Mouse (Mus musculus) large intestine, adult 2 months (tissue): ENCODE measurements around the gene Dtx3. TPM values are rescaled to one million over a fixed set of nuclear protein-coding genes. Genes with fewer than 3 reads are reported as not detected.
"Not testable (repeated sequence)": the region's sequence is repeated elsewhere in the genome, so short reads cannot be mapped to it uniquely, and the experiment has no call there.

Source experiments
- DNase-seq: peaks from one replicate; pipeline ENCODE4 v3.0.0-alpha.2; 2012; ENCODE audit warnings: low read depth, low spot score
- WGBS: fragments of 180-500 bp; shearing (Covaris S2); methylation state at CpG from one replicate; pipeline ENCODE4 v1.1.7; 2018; 5-methylcytosine and 5-hydroxymethylcytosine counted together
- polyA plus RNA-seq: library from polyadenylated mRNA; depleted of rRNA; stranded (reverse); fragments of >200 nt; gene quantifications from 2 replicates; pipeline ENCODE4 v1.2.3, GENCODE M21; 2012

Gene Dtx3
- polyA plus RNA-seq, 1 experiment = 38.0 TPM

DNA sequence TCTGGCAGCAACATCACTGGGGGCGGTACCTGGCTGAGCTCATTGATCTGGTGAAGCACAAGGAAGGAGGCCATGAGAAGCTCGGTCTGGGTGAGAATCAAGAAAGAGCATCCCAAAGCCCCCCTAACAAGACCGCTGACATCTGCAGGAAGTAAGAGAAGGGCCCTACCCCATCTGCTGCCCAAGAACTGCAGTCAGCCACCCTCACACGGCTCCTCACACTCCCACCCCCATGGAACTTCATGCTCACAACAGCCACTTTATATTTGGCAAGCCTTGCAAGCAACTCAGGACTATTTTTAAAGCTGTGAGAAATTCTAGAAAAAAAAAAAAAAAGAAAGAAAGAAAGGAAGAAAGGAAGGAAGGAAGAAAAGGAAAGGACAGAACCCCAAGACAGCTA, 13.4 kb upstream of the Dtx3 start:
- WGBS = 80% methylated on average over 4 of the region's 4 CpGs
- DNase-seq = no peak

GRCm38 (mm10) chr10:127205373-127205772, 9.8 kb upstream of the Dtx3 start:
- DNase-seq = no peak
- 73% methylated on average over 10 of the region's 10 CpGs for WGBS

- no peak for DNase-seq
- 81% methylated on average over 5 of the region's 5 CpGs for WGBS
Observed at GRCm38 (mm10) chr10:127204589-127204988, 9.1 kb upstream of the Dtx3 start.

DNA sequence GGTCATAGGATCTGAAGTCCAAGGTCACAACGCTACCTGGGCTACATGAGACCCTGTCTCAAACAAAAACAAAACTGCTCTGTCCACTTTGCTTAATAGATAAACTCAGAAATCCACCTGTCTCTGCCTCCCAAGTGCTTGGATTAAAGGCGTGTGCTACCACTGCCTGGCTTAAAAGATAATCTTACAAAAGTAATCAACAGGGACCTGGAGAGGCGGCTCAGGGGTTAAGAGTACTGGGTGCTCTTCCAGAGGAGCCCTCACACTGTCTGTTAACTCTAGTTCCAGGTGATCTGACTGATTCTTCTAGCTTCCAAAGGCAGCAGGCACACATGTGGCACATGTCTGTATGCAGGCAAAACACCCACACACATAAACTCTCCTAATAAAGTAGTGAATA, 7.6 kb upstream of the Dtx3 start:
- 92% methylated on average over 3 of the region's 3 CpGs for WGBS
- no peak for DNase-seq

DNA sequence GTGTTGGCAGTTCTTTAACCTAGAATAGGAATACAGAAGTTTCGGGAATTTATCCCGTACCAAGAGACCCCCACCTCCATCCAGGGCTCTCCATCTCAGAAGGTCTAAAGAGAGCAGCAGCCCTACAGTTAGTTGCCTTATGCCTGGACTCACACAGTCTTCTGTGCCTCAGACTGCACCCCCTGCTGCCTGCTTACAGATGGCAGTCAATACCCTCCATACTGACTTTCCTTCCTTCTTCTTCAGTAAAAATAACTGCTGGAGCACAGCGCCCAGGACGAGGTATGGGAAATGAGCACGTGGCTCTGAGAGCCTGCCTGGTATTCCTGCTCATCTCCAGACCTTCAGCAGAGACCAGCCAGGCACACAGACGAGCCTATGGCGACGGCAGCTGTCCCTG, 4.8 kb upstream of the Dtx3 start:
- DNase-seq = no peak
- WGBS = 88% methylated on average over 8 of the region's 8 CpGs

- 87% methylated on average over 11 of the region's 11 CpGs for WGBS
- no peak for DNase-seq
Observed at GRCm38 (mm10) chr10:127199474-127199873, 3.9 kb upstream of the Dtx3 start.

DNA sequence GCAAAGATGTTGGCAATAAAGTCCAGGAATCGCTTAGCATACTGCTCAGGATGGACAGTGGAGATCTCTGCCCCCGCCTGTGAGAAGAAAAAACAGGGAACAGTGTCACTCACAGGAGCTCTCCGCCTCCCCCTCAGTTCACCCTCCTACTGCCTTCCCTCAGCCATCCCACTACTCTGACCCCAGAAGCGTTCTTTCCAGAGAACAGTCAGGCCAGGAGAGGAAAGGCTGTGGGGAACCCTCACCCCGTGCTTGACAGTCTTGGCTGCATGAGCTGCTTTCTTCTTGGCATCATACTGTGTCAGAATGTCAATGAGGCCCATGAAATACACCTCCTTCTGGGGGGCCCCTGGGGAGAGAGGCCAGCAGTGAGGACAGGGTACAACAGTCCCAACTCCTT, 3.5 kb upstream of the Dtx3 start:
- no peak for DNase-seq
- 84% methylated on average over 5 of the region's 5 CpGs for WGBS

DNA sequence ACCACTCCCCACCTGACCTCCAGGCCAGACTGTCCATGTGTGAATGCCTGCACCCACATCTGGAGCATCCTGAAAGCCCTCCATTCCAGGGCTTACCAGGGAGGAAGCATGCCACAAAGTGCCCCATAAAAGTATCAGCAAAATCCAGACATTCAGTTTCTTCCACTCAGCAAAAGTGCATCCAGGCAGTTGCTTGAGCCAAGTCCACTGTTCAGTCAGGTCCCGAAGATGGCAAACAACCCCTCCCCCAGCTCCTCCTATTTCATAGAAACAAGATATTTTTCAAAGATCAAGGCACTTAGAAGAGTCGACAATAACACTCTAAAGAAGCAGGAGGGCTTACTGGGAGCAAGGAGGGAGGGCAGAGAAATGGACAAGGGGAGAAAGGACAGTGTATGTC, 3.0 kb upstream of the Dtx3 start:
- 41% methylated on average over 2 of the region's 2 CpGs for WGBS
- no peak for DNase-seq

DNA sequence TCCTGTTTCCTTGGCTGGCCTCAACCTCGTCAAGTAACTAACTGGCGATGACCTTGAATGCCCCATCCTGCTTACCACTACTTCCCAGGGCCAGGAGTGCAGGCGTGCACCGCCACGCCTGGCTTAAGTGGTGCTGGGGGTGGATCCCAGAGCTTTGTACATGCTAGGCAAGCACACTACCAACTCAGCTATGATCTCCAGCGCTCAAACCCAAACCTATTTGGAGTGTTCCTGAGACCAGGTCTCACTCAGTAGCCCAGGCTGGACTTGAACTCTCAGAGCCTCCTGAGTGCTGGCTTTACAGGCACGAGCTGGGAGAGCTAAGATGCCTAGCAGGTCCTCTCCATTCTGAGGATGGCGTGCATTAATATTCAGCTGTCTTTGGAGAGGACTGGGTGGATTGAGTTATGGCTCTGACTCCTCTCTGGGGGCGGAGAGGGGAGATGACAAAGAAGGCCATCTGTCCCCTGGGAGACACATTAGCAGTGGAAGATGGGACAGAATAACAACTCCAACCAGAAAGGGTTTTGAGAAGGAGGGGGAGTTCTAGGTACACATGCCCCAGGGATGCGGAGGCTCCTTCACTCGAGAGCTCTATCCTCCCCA, 2.1 kb upstream of the Dtx3 start:
- 73% methylated on average over 11 of the region's 11 CpGs for WGBS
- DNase-seq = no peak

- WGBS = 89% methylated on average over 8 of the region's 8 CpGs
- DNase-seq = no peak
Observed at GRCm38 (mm10) chr10:127197104-127197503, 1.6 kb upstream of the Dtx3 start.

DNA sequence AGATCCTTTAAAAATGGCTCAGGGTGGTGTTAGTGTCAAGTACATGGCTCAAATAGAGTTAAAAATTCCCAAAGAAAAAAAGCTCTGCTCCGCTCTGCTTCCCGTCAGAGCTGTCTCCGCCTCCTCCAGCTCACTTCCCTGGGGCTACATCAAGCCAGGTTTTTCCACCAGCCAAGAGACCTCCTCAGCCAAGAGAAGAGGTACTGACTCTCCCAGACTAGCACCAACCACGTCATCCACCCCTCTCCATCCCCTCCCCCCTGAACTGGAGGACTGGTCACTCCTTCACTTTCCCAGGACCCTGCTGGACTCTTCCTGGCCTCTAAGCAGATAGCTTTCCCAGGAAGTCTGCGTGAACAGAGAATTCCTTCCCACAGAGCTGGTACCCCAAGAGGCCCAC, 864 bp upstream of the Dtx3 start:
- 24% methylated on average over 5 of the region's 5 CpGs for WGBS
- no peak for DNase-seq

DNA sequence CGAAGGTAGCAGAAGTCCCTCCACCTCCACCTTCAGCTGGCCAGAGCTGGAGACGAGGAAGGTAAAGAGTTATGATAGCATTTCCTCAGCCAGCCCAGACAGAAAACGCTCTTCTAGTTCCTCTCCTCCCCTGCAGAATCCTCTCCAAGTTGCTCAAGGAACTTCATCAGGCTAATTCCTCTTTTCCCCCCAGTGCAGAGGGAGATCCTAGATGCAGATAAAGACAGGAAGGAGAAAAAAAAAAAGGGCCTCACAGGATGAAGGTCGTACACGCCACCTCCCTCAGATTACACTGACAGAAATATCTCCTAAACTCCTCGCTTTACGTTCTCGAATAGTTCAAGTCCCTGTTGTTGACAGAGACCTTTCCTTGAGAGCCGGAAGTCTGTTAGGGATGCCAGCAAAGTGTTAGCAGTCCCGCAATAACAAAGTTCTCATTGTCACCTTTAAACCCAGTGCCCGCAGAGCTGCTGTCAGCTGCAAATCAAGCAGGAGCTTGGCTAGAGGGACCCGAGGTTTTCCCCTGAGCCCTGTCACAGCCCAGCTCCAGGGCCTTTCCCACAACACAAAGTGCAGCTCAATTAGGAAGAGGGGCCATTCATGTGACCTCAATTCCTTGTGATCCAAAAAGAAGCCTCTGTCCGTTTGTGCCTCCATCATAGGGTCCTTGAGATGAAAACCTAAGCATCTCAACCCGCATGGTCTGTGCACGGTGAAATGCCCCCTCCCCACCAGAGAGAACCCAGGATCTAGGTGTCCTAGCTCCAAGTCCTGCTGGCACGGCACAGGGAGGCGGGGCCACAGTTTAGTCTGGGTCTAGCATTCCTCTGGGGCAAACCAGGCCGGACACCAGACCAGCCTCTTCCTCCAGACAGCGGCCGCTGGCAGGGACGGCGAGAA, 850 bp downstream of the Dtx3 start:
- WGBS = 9% methylated on average over 22 of the region's 22 CpGs
- no peak for DNase-seq

- 86% methylated on average over 9 of the region's 9 CpGs for WGBS
- no peak for DNase-seq
Observed at GRCm38 (mm10) chr10:127193011-127193410, 2.5 kb downstream of the Dtx3 start.

DNA sequence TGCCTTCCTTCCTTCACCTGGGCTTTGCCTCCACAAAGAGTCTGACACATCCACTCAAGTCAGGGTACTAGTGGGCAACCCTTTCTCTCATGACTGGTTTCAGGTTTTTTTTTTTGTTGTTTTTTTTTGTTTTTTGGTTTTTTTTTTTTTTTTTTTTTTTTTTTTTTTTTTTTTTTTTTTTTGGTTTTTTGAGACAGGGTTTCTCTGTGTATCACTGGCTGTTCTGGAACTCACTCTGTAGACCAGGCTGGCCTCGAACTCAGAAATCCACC, 3.5 kb downstream of the Dtx3 start:
- WGBS = 58% methylated on average over 1 of the region's 1 CpGs
- not testable (repeated sequence) for DNase-seq

- no peak for DNase-seq
- 87% methylated on average over 19 of the region's 19 CpGs for WGBS
Observed at GRCm38 (mm10) chr10:127191191-127192056, 4.1 kb downstream of the Dtx3 start.

DNA sequence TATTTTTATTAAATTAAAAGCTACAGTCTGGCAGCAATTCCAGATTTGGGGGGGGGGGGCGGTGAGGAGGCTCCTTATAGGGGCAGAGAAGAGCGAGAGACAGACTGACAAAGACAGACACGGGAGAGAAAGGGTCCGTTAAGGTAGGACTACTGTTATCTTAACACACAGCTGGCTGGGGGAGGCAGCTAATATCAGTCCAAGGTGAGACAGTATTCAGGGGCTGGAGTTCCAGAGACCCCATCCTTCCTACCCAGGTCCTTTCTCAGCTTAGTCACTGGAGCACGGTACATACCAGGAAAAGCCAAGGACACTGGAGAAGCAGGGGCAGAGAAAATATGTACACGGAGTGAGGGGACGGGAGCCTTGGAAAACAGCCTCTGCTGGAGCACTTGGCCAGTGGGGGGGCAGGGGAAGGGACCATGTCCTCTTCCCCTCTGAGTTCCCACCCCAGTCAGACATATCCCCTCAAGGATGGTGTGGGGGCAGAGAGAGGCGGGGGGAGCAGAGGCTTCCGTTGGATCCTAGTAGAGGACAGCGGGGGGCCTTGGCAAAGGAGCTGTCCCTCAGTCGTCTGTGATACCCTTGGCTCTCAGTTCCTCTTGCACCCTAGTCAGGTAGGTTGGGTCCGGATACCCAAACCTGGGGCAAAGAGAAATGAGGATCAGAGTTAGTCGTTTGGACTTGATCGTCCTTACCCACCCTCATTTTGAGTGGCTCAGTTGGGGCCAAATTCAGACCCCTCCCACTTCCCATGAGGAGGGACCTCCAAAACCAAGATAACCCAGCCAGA, 4.9 kb downstream of the Dtx3 start:
- no peak for DNase-seq
- 77% methylated on average over 14 of the region's 14 CpGs for WGBS

- DNase-seq = no peak
Observed at GRCm38 (mm10) chr10:127189651-127190381, 5.7 kb downstream of the Dtx3 start, which contains the start of gene Arhgef25. TSS of gene Arhgef25 (minus strand) at chr10:127190083.

GRCm38 (mm10) chr10:127189116-127189650, 6.3 kb downstream of the Dtx3 start:
- WGBS = 1% methylated on average over 26 of the region's 26 CpGs
- DNase-seq = no peak

More at GRCm38 (mm10) chr10:127189651-127190381, 5.7 kb downstream of the Dtx3 start, which contains the start of gene Arhgef25:
- WGBS = 15% methylated on average over 35 of the region's 35 CpGs
